Mouse (Mus musculus) kidney, postnatal 25 days (tissue): ENCODE results near the gene Lamtor5.
A peak's percentile ranks its signal among the peaks of the same experiment; 100 is the strongest.

Source experiments
- DNase-seq, 2 experiments: peaks; one replicate each; pipeline ENCODE4 v3.0.0; 2021; ENCODE audit warnings: mixed read lengths in 2 of 2

Gene Lamtor5

GRCm38 (mm10) chr3:107278479-107279269 is at the start of gene Lamtor5:
Gene Lamtor5 (plus strand): TSS chr3:107278858.
- peak; percentile 89 to 94 for DNase-seq

- DNase-seq, result no peak
Measured at GRCm38 (mm10) chr3:107229221-107229620, 49.4 kb upstream of the Lamtor5 start.

DNA sequence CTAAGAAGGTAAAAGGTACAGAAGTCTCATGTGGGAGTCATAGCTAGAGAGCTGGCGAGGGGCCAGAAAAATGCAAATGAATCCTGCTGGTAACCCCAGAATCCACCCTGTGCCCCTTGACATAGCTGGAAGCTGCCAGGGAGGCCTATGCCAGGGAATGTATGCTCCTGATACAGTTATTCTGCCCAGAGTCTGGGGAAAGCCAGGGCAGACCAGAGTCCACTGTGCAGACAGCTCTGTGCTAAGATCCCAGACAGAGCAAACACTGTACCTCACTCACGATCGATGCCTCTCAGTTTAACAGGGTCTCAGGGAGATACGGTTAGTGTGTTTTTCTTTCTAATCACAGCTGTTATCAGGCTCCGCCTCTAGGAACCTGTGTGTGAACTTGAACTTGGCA is 48.8 kb upstream of the Lamtor5 start:
- DNase-seq, result no peak

GRCm38 (mm10) chr3:107230527-107230926 is 48.1 kb upstream of the Lamtor5 start, which contains the start of gene A630076J17Rik:
Gene A630076J17Rik (plus strand): TSS chr3:107230614.
- no peak for DNase-seq

- no peak for DNase-seq
Measured at GRCm38 (mm10) chr3:107231202-107231601, 47.5 kb upstream of the Lamtor5 start.

- DNase-seq, result peak; percentile 73 to 88
Measured at GRCm38 (mm10) chr3:107233351-107233813, 45.3 kb upstream of the Lamtor5 start.

DNA sequence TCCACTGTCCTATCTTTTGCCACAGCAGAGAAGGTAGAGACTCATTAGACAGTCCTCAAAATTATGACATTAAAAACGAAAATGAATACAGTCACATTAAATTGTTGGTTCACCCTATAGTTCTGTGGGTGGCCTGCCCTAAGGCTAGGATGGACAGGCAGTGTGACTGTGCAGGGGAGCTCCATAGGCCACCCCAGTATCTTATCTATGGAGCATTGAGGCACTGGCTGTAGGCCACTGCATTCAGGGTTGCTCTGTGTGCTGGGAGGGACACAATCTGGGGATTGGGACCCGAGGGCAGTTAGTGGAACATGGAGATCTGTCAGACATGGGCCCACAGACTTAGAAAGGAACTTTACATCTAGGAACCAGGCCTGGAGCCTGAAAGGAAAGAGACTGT is 44.7 kb upstream of the Lamtor5 start:
- no peak for DNase-seq

DNA sequence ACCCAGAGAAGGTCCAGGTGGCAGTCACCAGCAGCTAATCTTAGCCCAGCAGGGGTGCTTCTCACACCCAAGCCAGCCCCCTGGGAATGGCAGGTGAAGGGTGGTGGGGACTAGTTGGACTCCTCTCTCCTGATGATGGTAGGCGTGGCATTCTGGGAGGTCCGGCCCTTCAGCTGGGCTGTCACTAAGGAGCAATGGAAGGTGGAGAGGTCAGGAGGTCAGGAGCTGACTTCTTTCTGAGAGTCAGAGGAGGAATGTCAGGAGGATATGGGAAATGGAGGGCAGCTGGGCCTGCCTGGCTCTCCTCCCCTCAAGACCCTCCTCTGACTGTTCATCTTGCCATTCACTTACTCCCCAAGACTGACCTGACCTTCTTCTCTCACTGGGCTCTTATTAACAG is 40.6 kb upstream of the Lamtor5 start:
- DNase-seq, result no peak

DNA sequence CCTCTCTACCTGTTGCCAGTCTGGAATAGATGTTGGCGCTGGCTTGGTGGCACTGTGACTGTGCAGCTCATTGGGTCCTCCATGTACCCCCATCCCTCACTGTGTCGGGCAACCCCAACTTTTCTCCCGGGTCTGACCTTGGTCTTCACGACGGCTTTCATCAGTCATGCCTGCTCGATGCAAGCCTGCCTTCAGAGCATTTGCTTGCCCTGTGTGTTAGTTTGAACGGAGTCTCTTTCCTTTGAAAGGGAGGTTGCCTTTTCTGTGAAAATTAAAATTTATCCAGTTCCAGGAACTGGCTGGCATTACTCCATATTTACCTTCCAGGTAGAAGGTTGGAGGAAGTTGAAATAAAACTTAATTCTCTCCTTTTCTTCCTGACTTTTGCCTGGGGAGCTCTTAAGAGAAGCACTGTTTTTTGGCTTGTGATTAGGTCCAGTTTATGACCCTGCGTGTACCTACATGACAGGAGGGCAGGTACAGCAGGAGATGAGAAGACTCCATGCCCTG is 40.1 kb upstream of the Lamtor5 start:
- peak; percentile 23 to 41 for DNase-seq

- DNase-seq, result no peak
Measured at GRCm38 (mm10) chr3:107239607-107240006, 39.1 kb upstream of the Lamtor5 start, which contains the start of gene Prok1. Gene Prok1 (minus strand): TSS chr3:107239707.

GRCm38 (mm10) chr3:107241389-107242094 is 37.1 kb upstream of the Lamtor5 start:
- DNase-seq, result peak; percentile 35 to 52

GRCm38 (mm10) chr3:107246876-107247275 is 31.8 kb upstream of the Lamtor5 start:
- peak in 1 of 2 experiments; percentile 9 for DNase-seq

DNA sequence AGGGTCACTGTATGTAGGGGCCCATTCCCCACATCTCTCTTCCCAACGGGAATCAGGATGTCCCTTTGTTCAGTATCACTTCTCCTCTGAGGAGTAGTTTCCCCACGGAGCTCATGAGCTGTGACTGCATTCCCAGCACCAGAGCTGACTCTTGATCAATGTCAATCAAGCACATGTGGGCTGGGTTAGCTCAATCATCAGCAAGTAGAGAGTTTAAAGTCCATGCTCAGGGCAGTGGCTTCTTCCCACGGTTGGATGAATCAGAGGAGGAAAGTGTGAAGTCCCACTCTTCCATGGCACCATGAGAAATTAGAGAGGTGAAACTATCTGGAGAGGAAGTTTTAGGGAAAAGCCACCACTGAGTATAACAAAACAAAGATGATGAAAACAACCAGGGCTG is 29.6 kb upstream of the Lamtor5 start:
- DNase-seq, result peak; percentile 46 to 57

DNA sequence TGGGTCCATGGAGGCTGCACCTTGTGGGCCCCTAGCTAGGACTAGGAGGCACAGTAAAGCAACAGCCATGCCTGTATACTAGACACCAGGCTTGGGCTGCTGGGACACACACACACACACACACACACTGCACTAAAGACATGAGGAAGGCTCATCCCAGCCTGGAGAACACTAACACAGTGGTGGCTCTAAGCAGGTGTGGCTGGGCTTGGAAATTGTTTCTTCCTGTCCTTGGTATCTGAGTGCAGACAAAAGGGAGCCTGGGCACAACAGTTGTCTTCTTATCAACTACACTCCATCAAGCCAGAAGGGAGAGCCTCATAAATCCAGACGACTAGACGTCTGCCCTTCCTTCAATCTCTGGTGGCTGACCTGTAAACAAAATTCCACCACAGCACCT is 28.3 kb upstream of the Lamtor5 start:
- no peak for DNase-seq

DNA sequence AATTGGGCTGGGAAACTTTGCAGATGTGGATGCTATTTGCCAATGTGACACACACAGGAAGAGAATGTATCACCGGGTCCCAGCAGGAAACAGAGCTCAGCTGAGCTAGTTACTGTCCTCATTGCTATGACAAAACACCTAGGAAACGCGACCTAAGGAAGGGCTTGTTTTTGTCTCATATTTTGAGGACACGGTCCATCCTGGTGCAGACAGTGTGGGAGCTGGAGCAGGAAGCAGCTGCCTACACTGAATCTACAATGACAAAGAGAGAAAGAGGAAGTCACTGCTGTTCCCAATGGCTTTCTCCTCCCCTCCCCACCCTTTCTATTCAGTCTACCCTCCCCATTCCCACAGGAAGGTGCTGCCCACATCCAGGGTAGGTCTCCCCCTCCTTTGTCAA is 26.6 kb upstream of the Lamtor5 start:
- peak in 1 of 2 experiments; percentile 49 for DNase-seq

DNA sequence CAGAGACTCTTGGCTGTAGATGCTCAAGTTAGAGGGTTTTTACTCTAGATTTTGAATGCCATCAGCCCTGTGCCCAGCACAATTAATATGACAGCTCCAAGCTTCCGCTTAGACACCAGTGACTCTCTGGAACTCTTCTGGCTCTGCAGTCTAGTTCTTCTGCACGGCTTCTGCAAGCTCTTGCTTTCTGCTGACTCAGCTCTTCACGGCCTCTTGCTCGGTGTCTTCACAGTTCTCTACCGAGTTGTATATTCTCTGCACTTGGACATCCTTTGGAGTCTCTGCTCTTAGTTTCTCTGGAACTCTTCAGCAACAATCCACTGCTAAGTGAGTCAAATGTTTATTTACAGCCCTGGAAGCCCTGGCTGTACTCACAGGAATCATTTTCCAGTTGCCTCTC is 24.7 kb upstream of the Lamtor5 start:
- DNase-seq, result no peak

DNA sequence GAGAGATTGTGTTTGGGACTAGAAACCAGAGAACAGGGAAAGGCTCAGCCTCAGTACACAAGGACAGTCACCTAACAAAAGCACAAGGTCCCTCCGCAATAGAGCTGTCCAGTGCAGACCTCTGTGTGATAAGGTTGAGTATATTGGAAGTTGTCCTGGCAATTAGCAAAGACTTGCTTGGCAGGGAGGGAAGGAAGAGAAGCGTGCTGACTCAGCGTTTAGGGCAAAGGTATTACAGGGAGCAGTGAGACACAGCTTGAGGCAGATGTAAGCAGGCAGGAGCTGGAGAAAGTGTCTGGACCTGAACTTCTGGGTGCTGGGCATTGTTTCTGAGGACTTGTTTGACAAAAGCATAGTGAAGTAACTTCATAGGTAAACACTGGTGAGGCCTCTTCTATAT is 22.7 kb upstream of the Lamtor5 start:
- DNase-seq, result no peak

DNA sequence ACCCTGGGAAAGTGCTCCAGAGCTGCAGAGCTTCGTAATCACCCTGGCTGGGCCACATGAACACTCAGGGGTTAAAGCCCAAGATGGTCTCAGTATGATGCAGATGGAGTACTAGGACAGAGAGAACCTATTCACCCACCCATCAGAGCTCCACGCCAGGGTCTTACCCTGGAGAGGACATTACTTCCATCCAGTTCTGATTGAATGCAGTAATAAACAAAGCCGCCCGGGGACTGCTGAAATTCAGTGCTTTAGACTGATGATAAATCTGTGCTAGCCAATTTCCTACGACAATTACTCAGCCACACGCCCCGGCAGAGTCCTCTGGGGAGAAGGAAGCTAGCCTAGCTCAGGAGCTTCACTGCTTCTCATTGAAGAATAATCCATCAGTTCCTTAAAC is 21.9 kb upstream of the Lamtor5 start:
- DNase-seq, result no peak

DNA sequence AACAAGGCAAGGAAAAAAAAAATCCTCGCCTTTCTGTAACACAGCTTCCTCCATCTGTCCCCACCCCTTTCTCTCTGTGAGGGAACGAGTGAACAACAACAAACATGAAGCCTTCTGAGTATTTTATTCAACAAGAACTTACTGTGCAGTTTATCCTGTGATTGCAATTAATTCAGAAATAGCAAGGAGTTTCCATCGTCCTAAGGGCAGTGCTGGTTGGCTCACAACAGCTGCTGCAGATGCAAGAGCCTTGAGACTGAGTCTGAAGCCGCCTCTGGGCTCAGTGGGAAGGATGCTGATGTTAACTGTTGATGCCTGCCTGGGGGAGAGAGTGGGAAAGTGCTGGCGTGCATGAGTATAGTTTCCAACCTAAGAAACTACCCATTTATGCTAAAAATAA is 20.7 kb upstream of the Lamtor5 start:
- no peak for DNase-seq

DNA sequence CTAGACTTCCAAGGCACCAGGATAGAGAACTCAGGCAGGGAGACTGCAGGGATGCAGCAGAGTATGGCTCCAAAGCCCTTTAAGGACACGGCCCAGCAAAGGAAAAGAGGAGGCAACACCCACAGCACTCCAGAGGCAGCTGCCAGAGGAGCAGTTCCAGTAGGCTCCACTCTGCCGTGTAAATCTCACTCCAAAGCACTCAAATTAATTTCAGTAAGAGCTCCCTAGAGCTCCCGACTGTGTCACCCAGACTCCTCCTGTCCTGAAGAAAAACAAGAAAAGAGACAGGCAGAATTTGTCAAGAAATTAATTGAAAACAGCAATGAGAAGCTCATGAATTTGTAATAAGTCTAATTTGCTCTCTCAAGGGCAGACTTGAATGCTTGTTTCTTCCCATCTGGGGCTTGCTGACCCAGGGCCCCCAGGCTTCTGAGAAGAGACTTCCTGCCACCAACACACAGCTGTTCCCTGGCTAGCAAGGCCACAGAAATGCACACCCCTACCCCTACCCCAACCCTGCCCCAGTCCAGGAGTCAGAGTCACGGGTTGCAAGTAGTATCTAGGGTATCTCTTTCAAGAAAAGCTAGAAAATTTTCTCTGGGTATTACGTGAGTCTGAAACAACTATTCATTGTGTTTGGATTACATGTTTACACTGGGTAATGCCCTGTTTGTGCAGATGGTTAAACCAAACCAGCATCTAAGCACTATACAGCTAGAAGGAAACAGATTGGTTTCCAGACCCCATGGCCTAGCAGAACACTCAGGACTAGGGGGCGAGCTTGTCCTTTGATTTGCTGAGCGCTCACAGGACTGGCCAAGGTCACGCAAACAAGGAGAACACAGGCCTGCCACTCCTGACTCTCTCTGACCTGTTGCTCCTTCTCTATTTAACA is 17.5 kb upstream of the Lamtor5 start:
- peak in 1 of 2 experiments; percentile 13 for DNase-seq

DNA sequence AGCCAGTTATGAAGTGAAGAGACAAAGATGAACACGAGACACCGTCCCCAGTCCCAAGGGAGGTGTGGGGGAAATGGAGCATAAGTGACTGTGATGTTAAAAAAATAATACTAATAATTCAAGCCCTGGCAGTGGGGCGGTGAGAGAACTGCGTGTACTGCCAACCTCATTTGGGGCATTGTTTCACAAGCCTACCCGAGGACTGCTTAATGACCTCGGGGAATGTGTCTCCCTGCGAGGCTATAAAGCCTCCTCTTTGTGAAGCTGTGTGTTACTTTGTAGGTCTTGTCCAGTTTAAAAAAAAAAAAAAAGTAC is 16.9 kb upstream of the Lamtor5 start:
- peak; percentile 6 to 60 for DNase-seq

DNA sequence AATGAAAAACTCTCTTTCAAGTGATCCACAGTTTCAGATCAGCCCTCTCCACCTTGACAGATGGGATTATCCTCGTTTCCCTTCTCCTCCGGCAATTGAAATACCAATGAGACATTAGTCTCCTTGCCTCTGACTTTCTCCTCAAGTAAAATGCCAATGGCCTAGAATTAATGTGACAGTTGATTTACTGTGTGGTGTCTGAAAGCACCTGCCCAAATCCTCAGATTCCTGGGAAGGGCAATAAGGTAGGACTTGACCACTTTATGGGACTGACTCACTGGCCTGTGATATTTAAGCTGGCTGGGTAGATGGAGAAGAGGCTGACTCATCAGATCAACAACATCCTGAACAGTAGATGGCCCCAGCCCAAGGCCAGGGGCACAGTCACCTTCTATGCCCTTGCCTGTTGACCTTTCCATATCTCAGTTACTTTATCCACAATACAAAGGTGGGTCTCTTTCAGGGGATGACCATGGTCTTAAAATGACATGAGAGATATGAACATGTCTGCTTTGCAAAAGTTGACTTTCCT is 11.8 kb upstream of the Lamtor5 start:
- DNase-seq, result no peak

- DNase-seq, result no peak
Measured at GRCm38 (mm10) chr3:107272433-107272832, 6.2 kb upstream of the Lamtor5 start.
